Mouse (Mus musculus): Measurements from ENCODE around the gene Kctd20. TPM values are rescaled to one million over a fixed set of nuclear protein-coding genes. Genes with fewer than 3 reads are reported as not detected.

The Kctd20 gene
- polyA plus RNA-seq, 1 experiment from 2014 or later, result 54.5 TPM

DNA sequence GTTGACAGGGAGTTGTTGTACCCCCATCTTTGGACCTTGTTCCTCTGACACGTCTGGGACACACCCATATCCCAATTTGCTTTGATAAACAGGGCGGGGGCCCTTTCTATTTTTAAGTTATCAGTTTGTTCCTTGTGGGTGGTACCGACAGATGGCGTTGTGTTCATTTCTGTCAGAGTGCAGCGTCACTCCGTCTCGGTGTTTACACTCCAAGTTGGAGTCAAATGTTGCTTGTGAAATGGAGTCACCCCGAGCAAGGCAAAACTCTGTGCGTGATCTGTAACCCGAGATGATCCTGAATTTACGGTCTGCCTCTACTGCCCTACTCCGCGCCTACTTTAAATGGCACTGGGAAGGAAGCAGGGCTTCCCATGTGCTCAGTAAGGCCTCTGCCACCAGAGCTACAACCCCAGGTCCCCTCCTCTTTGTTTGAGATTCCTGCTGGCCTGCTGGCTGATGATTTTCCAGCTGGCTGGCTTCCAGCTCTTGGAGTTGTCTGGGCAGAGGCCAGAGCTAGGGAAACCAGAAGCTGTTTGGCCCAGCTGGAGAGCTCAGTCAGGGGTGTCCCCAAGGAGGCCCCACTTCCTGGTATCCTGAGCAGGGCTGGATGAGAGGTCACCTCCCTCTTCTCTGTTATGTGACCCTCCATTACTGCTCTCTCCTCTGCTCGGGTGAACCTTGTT, 21.2 kb upstream of the Kctd20 start:
- peak; percentile 61 for TF ChIP-seq CTCF (IDR thresholded peaks at IDR 0.05; ENCODE audit: low read depth)
- Histone ChIP-seq H3K4me2 (ENCODE audit: low read length) (peak overlapping the region; percentile 43), H3K4me1 (replicated peaks; ENCODE audit: insufficient read depth, low read length) (peaks cover 16% of the 10 kb centered on the region; the same call in 1 of the 2 replicates), H3K9ac (ENCODE audit: low read depth, low read length) (peak overlapping the region; percentile 40; the same call in 1 of the 2 replicates), H3K36me3 (ENCODE audit: insufficient read depth, low read length) (no peaks in the 10 kb centered on the region), H3K27ac (peak overlapping the region; percentile 96), H3K4me3 (replicated peaks; ENCODE audit: low read depth, low read length) (no peak overlapping the region), H3K9me3 (replicated peaks; ENCODE audit: low read length) (no peaks in the 10 kb centered on the region), H3K27me3 (ENCODE audit: insufficient read depth, low read length) (no peaks in the 10 kb centered on the region)
- 2% methylated on average over 14 of the region's 14 CpGs for WGBS
- ATAC-seq (replicated peaks; ENCODE audit: low FRiP score, low read depth) (peak; percentile 95), DNase-seq (ENCODE audit: low spot score) (peak; percentile 97)

DNA sequence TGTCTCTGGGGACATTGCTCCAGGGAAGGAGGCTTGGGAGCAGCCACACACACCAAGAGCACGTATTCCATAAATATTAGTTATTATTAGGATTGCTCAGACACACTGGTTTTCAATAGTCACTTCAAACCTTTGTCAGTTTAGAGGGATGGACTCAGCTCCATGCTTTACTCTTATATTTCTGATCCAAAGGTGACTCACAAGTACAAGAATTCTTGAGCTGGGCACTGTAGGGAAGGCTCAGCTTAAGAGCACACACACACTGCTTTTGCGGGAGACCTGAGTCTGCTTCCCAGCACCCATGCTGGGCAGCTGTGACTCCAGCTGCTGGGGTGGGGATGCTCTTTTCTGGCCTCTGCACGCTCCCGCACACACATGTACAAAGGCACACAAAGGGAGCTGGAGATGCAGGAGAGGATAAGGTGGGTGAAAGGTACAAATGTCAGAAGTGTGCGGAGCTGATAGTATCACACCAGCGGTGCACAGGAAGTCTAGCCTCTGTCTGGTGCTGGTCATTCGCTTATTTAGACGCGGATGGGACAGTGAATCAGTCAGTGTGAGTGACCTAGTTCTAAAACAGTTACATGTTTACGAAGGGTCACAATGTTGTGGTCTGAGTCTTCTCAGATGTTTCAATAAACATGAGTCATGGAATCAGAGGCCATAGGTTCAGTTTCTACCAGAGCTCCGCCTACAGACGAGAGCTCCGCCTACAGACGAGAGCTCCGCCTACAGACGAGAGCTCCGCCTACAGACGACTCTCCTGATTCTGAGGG, 20.1 kb upstream of the Kctd20 start:
- Histone ChIP-seq H3K4me2 (ENCODE audit: low read length) (no peak overlapping the region), H3K4me3 (replicated peaks; ENCODE audit: low read depth, low read length) (no peak overlapping the region), H3K36me3 (ENCODE audit: insufficient read depth, low read length) (no peaks in the 10 kb centered on the region), H3K9ac (ENCODE audit: low read depth, low read length) (no peak overlapping the region), H3K9me3 (replicated peaks; ENCODE audit: low read length) (no peaks in the 10 kb centered on the region), H3K27ac (peak overlapping the region; percentile 96), H3K27me3 (ENCODE audit: insufficient read depth, low read length) (no peaks in the 10 kb centered on the region), H3K4me1 (replicated peaks; ENCODE audit: insufficient read depth, low read length) (peaks cover 16% of the 10 kb centered on the region; the same call in 1 of the 2 replicates)
- DNase-seq (ENCODE audit: low spot score), result peak; percentile 68
- WGBS, result 68% methylated on average over 18 of the region's 18 CpGs
- ATAC-seq (replicated peaks; ENCODE audit: low FRiP score, low read depth), result 0 out of 2 replicates have a peak, but pooled peaks have one; percentile 3
- TF ChIP-seq CTCF (IDR thresholded peaks at IDR 0.05; ENCODE audit: low read depth), result no peak

DNA sequence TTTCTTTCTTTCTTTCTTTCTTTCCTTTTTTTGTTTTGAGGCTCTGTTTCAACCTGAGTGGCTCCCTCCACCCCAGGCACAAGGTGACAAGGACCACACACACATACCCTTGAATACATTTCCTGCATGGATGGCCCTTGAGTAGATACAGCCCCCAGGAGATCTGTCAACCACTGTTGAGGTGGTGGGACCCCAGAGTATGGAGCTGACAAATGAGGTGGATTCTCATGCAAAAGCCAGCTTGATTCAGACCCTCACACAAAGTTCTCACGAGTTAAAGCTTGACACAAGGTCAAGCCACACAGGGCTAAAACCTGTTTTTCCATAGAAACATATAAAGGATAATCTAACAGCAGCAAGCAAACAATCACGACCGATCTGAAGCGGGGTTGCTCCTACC, 19.5 kb upstream of the Kctd20 start:
- ATAC-seq (replicated peaks; ENCODE audit: low FRiP score, low read depth) (no peak), DNase-seq (ENCODE audit: low spot score) (no peak)
- no peak for TF ChIP-seq CTCF (IDR thresholded peaks at IDR 0.05; ENCODE audit: low read depth)
- 73% methylated on average over 4 of the region's 4 CpGs for WGBS
- Histone ChIP-seq H3K36me3 (ENCODE audit: insufficient read depth, low read length) (no peaks in the 10 kb centered on the region), H3K4me3 (replicated peaks; ENCODE audit: low read depth, low read length) (no peak overlapping the region), H3K4me2 (ENCODE audit: low read length) (no peak overlapping the region), H3K27ac (0 out of 2 replicates have a peak overlapping the region, but pooled peaks have one; percentile 96), H3K27me3 (ENCODE audit: insufficient read depth, low read length) (no peaks in the 10 kb centered on the region), H3K9ac (ENCODE audit: low read depth, low read length) (no peak overlapping the region), H3K4me1 (replicated peaks; ENCODE audit: insufficient read depth, low read length) (peaks cover 13% of the 10 kb centered on the region; the same call in 1 of the 2 replicates), H3K9me3 (replicated peaks; ENCODE audit: low read length) (no peaks in the 10 kb centered on the region)

DNA sequence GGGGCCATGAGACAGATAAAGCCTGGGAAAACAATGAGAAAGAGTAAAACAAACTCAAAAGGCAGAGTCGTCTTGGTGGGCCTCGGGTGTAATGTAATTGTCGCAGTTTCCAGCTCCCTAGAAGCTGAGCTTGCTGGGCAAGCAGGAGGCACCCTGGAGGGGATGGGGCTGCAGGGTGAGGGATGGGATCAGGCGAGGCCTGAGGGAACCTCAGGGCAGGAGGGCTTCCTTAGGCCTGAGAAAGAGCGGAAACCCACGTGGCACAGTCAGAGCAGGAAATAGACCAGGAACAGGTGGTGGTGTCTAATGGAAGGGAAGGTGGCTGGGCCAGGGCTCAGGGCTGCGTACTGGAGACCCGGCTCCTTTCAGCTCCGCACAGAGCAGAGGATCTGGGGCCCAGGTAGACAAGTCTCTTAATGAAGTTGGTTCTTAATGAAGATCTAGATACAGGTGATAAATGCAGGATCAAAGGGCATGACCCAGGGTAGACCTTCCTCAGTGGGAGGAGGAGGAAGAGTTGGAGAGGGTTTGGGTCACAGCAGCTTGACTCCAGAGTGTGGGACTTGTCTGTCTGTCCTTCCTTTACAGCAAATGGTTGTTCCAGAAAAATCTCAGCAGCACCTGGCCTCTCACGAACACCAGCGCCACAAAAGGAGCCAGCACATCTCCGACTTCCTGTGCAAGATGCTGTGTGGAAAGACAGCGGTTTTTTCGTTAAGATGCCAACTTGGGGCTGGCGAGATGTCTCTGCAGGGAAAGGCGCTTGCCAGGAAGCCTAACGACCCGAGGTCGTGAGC, 17.4 kb upstream of the Kctd20 start:
- H3K4me2 ChIP-seq (ENCODE audit: low read length), result no peak overlapping the region
- H3K36me3 ChIP-seq (ENCODE audit: insufficient read depth, low read length), result no peaks in the 10 kb centered on the region
- peaks cover 13% of the 10 kb centered on the region; the same call in 1 of the 2 replicates for H3K4me1 ChIP-seq (replicated peaks; ENCODE audit: insufficient read depth, low read length)
- no peaks in the 10 kb centered on the region for H3K9me3 ChIP-seq (replicated peaks; ENCODE audit: low read length)
- no peak for ATAC-seq (replicated peaks; ENCODE audit: low FRiP score, low read depth)
- WGBS, result 65% methylated on average over 19 of the region's 19 CpGs
- no peak overlapping the region for H3K27ac ChIP-seq
- H3K9ac ChIP-seq (ENCODE audit: low read depth, low read length), result no peak overlapping the region
- H3K4me3 ChIP-seq (replicated peaks; ENCODE audit: low read depth, low read length), result no peak overlapping the region
- no peak for TF ChIP-seq CTCF (IDR thresholded peaks at IDR 0.05; ENCODE audit: low read depth)
- no peak for DNase-seq (ENCODE audit: low spot score)
- H3K27me3 ChIP-seq (ENCODE audit: insufficient read depth, low read length), result no peaks in the 10 kb centered on the region

DNA sequence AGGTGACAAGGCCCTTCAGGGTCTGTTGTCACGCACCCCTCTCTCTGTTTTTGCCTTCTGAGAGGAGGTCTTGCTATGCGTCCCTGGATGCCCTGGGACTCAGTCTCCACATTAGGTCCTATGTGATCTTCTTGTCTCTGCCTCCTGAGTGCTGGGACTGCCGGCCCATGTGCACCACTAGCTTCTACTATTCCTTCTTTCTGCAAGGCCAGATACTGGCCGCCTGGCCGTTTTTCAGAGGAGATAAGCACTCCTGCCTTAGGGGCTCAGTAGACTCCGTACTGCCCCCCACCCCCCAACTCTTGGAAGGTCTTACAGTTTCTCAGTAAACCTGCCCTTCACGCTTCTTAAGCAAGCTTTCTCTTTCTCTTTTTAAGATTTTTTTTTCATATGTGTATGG, 15.6 kb upstream of the Kctd20 start:
- no peaks in the 10 kb centered on the region for H3K36me3 ChIP-seq (ENCODE audit: insufficient read depth, low read length)
- DNase-seq (ENCODE audit: low spot score) (no peak), ATAC-seq (replicated peaks; ENCODE audit: low FRiP score, low read depth) (no peak)
- no peak for TF ChIP-seq CTCF (IDR thresholded peaks at IDR 0.05; ENCODE audit: low read depth)
- H3K4me3 ChIP-seq (replicated peaks; ENCODE audit: low read depth, low read length), result no peak overlapping the region
- H3K4me2 ChIP-seq (ENCODE audit: low read length), result no peak overlapping the region
- no peak overlapping the region for H3K27ac ChIP-seq
- H3K9me3 ChIP-seq (replicated peaks; ENCODE audit: low read length), result no peaks in the 10 kb centered on the region
- H3K9ac ChIP-seq (ENCODE audit: low read depth, low read length), result no peak overlapping the region
- WGBS, result 87% methylated on average over 7 of the region's 7 CpGs
- H3K27me3 ChIP-seq (ENCODE audit: insufficient read depth, low read length), result no peaks in the 10 kb centered on the region
- 0 out of 2 replicates have a peak, but pooled peaks cover 3% of the 10 kb centered on the region for H3K4me1 ChIP-seq (replicated peaks; ENCODE audit: insufficient read depth, low read length)
